Mouse (Mus musculus): ENCODE measurements around the gene 1700001O22Rik.

The 1700001O22Rik gene

DNA sequence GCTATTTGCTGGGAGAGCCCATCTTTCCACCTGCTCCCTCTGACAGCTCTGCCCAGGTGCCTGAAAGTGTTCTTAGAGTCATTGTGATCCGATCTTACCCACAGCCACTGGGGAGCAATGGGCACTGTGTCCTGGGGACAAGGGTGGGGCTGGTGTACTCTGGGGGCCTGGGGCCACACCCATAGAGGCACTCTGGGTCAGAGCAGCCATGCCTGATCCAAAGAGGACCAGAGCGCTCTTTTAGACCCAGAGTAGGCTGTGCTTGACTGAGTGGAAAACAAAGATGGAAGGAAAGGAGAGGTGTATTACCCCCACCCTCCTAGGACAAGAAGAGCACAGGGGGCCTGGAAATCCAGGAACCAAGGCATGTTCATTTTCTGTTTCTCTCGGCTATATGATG lies at the start of gene 1700001O22Rik:
Gene 1700001O22Rik, minus strand, starts transcription at position 58 of the 400 bp plus-strand sequence.
- no peak for DNase-seq (ENCODE audit: low spot score in 2 of 2)

DNA sequence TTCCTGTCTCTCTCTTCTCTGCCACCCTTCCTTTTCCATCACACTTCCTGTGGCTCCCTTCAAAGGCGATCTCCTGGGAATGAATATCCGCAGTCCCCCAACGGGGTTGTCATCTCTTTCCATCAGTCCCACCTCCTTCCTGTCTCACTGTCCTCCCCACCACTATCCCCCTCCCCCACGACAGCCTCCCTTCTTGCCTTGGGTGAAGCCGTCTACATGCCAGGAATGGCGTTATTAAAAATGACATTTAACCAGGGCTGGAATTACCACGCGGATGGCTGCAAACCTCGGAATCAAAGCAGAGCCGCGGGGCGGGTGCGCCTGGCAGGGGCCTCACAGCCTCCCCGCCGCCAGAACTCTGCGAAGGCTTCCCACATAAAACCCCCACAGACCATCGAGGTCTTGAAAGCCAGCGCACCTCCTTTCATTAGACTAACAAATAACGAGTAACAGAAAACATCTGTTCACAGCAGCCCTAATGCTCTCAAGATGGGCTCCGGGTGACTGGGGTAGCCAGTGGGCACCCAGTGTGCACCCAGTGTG lies 49.4 kb upstream of the 1700001O22Rik start:
- no peak for DNase-seq (ENCODE audit: low spot score in 2 of 2)

DNA sequence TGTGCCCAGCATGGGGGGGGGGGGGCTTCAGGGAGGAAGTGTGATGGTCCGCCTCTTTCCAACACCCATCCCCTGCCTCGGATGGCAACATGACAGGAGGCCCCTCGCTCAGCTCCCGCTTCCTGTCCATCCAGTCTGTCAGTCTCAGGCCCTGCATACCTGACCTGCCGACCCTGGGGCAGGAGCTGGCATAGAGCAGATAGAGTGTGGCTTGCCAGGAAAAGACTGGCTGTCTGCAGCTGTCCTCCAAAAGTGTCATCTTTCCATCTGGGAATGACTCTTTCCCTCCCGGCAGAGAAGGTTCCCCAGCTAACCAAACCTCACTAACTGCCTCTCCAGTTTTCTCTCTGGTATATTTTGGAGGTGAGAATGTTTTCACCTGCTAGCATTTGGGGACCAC lies 47.1 kb upstream of the 1700001O22Rik start:
- no peak for DNase-seq (ENCODE audit: low spot score in 2 of 2)

DNA sequence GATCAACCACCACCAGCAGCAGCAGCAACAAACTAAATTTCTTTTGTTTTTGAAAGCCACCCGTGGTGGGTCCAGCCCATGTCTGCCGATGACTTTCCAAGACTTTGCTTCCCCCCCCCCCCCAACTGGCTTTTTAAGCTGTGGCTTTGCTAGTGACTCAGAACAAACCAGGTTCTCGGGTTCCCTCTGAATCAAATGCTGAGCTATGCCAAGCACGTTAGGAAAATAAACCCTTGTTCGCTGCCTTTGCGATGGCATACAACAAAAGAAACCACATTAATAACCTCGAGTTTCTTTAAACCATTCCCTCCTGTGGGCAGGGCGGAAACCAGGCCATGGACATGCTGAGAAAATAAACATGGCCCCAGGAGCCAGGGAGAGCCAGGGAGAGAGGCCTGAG lies 44.7 kb upstream of the 1700001O22Rik start:
- DNase-seq (ENCODE audit: low spot score in 2 of 2): no peak

DNA sequence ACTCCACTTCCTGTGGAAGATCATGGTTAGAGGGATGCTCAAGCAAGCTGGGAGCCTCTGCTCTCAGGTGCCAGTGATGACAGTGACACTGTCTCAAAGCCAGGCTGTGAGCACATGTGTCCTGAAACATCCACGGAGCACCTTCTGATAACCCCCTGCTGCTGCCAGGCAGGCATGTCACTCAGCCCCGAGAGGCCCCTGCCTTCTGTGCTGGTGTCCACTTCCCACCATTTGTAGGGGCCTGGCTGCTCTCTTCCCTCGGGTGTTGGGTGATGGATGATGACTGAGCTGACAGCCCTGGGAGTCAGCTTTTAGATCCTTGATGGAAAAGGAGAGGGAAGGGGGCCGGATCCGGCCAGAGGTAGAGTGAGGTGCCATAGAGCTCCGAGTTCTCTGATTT lies 43.3 kb upstream of the 1700001O22Rik start:
- DNase-seq (ENCODE audit: low spot score in 2 of 2): no peak

DNA sequence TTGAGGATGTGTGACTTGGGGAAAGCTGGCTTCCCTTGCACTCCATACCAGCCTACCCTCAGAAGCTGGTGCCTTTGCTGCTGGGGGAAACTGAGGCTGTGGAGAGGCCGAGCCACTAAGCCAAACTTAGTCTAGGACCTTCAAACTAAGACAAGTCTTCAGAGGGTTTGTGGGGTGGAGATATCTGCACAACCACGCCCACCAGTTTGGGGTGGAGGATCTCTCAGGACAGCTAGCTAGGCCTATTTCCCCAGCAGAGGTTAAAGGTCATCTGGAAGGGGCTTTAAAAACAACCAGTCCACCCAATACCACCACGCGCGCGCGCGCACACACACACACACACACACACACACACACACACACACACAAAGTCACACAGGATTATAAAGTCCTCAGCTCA lies 42.8 kb upstream of the 1700001O22Rik start:
- no peak for DNase-seq (ENCODE audit: low spot score in 2 of 2)

DNA sequence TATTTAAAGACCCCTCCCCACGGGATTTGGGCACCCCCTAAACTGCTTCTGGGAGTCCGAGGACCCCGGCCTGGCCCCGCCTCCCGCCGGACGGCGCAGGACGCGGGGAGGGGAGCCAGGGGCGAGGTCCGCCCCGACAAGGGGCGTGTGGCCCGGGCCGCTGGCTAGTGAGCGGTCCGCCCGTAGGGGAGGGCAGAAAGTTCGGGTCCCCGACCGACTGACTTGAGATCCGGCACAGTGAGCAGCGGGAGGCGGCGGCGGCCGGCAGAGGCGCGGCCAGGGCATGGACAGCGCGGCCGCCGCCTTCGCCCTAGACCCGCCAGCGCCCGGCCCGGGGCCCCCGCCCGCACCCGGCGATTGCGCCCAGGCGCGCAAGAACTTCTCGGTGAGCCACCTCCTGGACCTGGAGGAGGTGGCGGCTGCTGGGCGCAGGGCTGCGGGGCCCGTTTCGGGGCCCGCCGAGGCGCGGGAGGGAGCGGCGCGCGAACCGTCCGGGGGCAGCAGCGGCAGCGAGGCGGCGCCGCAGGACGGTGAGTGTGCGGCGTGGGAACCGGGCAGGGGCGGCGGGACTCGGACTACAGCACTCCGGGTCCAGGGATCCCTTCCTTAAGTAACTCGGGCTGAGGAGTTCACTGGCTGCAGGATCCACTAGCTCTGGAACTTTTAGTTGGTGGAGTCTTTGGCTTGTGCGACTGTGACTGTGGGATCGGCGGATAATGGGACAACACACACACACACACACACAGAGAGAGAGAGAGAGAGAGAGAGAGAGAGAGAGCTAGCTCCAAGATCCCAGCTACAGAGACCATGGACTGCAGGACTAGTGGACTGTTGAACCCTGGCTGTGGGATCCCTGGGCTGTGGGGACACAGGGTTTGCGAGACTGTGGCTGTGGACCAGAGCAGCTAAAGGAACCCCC lies 42.0 kb upstream of the 1700001O22Rik start:
- no peak for DNase-seq (ENCODE audit: low spot score in 2 of 2)

DNA sequence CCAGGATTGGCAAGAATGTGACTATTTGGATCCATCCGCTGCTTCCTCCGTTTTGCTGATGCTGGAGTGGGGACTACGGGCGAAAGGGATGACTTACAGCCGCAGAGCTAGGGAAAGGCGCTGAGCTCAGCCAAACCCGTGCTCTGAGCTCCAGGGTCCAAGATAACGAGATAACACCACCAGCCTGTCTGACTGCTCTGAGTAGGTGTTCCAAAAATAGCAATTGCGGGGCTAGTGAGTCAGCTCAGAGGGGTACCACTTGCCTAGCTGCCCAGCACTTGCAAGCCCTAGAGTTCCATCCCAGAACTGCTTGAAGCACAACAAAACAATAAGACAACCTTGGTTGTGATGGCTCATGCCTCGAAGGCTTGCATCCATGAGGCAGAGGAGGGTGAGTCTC lies 39.2 kb upstream of the 1700001O22Rik start:
- DNase-seq (ENCODE audit: low spot score in 2 of 2): no peak

DNA sequence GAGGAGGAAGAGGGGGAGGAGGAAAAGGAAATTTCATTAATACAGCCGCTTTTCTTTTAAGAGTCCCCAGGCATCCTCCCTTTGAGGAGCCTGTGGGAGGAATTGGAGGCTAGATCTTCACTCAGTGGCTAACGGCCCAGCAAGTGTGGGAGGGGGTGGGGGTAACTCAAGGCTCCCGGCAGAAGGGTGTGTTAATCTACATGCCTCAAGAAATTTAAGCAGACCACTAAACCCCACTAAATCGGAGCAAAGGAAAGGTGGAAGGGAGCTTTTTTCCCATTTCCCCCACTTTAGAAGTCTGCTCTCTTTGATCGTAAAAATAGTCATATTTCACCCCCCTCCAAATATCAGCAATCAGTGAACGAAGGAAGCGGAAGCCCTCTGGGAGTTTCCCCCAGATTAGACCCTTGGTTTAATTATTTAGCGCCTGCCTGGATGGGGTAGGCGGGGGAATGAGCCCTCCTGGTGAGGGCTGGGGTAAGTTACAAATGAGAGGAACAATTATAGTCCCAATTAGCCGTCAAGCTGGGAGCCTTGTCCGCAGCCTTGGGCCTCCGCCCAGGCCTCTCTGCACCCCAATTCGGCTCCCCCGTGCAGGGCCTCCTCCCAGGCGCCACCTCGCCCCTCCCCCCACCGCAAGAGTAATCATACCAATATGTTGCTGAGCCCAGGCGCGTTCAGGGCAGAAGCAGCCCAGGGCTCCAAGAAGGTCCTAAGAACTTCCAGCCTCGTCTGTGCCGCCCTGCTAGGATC lies 33.0 kb upstream of the 1700001O22Rik start:
- DNase-seq (ENCODE audit: low spot score in 2 of 2): no peak

DNA sequence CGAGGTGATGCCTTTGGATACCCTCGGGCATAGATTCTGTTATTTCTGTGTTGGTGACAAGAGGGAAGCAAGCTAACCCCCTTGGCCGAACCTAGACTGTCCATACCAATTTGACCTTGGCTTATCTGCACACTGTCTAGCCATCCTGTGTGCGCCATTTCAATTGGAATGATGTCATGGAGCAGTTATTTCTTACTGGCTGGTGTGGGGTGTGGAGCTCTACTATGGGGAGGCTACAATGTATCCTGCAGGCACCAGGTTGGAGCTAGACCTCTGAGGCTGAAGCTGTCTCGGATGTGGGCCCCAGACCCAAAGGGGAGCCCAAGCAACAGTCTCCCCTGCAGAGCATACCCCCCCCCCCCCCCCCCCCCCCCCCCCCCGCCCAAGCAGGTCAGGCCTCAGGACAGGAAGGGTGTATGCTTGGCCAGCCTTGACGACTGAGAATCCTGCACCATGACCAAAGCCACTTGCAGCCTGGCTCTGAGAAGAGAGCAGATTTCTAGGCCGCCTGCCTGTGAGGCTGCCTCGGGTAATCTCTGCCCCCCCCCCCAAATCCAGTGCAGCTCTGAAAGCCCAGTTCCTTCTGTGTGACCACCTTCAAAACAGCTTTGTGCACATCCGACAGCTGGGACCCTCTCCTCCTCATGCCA lies 31.0 kb upstream of the 1700001O22Rik start, which contains the start of gene Prrx2:
Gene Prrx2, plus strand, starts transcription at position 600 of the 650 bp plus-strand sequence.
- no peak for DNase-seq (ENCODE audit: low spot score in 2 of 2)

DNA sequence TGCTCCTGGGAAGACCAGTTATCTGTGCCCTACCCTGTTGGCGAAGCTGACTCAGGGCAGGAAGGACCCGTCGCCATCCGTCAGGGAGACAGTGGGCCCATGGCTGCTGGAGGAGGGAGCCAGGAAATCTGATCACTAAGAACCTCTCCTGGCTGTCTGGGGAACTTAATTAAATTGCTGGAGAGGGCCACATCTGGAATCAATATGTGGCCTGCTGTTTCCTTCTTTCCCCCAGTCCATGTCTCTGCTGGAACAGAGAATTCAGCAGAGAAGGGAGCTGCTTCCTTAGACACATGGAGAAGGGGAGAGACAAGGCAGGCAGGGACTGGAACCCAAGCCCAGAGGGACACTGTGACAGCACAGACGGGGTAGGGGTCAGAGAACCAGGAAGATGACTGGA lies 30.2 kb upstream of the 1700001O22Rik start:
- DNase-seq (ENCODE audit: low spot score in 2 of 2): no peak

DNA sequence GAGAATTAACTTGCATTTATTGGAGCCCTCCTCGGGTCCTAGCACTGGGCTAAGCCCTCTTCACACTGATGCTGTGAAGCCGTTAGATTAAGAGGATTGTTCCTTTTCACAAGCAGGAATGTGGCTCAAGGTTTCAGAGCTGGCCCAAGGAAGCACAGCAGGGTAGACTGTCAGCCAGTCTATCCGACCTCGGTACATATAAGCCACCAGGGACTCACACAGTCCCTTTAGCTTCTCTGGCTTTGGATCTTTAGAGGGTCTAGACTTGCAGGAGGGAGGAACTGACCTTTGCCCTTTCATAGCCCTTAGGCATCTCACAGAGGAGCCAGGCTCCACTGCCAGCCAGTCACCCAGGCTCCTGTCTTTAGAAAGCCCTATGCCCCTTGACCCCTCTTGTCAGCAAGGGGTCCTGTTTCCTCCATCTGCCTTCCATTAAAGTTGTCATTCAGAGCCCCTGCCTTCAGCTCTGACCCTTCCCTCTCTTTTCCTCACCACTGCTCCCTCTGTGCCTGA lies 26.9 kb upstream of the 1700001O22Rik start, which contains the start of gene Asb6:
Gene Asb6, minus strand, starts transcription at position 51 of the 513 bp plus-strand sequence.
- no peak for DNase-seq (ENCODE audit: low spot score in 2 of 2)

DNA sequence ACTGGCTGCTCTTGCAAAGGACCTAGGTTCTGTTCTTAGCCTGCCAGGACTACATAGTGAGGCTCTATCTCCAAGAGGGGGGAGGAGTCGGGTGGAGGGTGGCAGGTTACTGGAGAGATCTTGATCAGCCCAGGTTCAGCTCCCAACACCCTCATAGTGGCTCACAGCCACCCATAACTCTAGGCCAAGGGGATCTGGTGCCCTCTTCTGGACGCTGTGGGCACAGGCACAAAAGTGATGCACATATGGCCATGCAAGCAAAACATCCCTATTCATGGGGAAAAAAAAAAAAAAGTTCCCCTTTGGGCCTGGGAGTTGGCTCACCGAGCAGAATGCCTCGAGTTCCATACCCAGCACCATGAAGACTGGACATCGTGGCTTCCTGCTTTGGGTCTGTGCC lies 25.9 kb upstream of the 1700001O22Rik start:
- DNase-seq (ENCODE audit: low spot score in 2 of 2): no peak

DNA sequence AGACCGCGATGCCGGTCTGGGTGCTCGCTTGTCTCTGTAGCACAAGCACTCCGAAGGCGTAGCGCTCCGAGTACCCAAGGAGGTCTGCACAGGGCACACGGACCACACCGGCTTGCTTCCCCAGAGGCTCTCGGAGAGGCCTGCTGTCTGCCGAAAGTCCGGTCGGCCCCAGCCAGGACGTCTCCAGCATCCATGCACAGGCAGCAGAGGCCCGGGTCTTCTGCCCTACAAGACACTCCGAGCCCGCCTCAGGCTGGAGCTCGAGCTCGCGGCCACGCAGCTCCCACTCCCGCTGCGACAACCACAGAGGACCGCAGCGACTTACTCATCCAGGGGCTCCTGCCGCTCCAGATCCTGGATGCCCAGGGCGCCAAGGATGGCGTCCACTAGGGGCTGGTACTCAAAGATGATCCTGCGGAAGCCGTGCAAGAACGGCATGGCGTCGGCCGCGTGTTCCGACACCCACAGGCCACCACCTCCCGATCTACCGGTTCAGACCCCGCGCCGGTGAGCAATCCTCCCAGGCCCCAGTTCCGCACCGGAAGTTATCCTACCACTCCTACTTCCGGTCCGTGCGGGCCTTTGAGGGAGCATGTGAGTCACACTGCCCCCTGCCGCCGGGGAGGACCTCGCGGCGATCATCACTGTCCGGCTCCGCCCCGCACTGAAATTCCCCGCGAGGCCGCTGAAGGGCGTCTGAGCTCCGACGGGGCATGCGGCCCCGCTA lies 24.5 kb upstream of the 1700001O22Rik start:
- DNase-seq (ENCODE audit: low spot score in 2 of 2): peak; percentile 94 to 95

DNA sequence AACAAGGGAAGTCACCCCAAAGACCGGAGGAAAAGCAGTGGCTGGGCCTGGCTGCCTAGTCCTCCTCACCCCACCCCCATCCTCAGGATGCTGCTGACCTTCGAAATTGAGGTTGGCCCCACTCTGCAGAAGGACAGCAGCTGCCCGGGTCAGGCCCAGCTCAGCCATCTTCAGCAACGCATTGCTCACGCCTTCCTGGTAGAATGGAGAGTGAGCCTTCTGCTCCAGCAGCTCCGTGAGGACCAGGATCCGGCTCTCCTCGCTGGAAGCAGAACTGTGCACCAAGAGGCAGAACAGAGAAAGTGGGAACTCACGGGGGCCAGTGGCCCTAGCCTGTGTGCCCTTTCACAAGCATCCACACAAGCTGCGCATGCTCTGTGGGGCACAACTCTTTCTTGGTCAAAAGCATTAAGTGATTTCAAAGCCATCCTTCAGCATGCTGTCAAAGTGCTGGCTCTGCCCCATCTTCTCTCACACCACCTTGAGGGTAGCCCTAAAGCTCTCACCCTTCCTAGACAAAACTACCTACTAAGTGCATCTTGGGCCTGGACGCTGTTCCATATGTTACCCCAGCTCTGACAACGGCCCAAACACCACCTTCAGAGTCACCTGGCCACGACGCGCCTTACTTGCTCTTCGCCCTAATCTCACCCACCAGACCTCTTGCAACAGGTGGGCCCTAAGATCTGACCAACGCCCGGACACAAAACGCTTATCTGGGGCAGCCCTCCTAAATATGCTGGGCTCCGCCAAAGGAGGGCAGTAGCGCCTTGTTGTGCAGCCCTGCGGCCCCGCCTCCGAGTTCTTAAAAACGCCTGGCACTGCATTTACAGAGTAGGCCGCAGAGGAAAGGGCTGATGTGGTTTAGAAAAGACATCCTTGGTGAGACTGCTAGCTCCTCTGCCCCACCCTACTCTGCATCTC lies 23.6 kb upstream of the 1700001O22Rik start:
- DNase-seq (ENCODE audit: low spot score in 2 of 2): peak; percentile 26 to 43

DNA sequence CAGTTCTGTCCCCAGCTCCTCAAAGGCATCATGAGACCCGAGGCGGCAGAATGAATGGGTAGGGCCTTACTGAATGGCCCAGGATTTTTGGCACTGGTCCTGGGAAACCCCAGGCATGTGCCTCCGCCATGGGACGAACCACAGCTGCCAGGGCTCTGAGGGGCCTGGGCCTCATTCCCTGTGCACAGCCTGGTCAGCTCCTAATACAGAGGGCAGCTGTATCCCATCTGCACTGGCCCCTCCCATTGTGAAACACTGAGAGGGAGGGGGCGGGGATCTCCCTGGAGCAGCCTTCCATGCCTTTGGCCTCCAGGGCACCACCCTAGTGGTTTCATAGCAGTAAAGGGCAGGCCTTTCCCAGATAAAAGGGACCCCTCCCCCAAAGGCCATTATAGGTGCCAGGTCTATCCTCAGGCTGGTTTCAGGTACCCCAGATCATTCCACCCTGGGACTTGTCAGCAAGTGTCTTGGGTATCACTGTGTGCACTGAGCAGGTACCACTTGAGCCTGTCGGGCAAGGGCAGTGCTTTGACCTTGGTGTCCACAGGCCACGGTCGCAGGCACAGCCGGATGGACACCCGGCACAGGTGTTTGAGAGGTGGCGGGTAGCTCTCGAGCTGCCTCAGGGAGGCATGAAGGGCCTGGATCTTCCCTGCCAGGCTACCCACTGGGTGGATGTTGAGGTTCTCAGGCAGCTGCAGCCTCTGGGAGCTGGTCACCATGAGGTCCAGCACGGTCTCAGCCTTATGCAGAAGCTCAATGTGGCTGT lies 20.1 kb upstream of the 1700001O22Rik start:
- DNase-seq (ENCODE audit: low spot score in 2 of 2): no peak

DNA sequence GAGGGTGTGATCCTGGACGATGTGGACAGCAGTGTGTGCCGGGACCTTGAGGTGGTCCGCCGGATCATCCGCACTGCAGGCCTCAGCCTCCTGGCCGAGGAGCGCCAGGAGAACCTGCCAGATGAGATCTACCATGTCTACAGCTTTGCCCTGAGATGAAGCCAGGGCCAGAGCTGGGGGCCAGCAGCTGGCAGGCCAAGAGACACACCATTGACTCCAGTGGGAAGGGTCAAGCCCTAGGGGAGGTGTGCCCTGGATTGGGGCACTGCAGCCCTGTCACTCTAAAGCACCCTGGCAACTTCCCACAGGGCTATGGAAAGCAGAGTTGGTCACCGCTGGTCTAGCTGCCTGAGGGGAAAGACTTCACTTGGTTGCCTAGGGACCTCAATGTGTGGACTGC lies 19.0 kb upstream of the 1700001O22Rik start:
- no peak for DNase-seq (ENCODE audit: low spot score in 2 of 2)

DNA sequence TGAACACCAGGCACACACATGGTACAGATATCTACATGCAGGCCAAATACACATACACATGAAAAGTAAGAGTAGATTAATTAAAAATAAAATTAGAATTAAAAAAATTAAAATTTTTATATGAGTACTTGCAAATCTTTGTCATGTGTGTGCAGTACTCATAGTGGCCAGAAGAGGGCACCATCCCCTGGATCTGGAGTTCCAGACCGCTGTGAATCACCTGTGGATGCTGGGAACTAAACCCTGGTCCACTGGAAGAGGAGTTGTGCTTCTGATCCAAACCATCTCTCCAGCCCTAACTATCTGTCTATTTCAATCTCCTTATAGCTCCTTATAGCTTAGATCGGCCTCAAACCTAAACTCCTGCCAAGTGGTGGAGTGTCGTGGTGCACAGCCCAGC lies 17.6 kb upstream of the 1700001O22Rik start:
- no peak for DNase-seq (ENCODE audit: low spot score in 2 of 2)

DNA sequence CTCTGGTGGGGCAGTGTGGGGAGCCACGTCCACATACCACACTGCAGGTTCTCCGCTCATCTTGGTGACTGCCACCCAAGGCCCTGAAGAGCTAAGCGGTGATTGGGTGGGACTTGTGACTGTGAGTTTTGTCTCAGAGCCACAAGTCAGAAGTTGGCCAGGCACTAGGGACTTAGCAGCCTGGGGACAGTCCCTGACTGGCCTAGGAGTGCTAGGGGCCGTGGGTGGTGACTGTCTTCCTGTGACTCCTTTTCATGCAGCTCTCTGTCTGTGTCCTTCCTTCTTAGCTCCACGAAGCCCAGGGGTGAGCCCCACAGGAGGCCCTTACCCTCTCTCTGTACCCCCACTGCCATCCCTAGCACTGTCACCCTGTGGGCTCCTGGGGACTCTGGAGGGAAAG lies 16.4 kb upstream of the 1700001O22Rik start:
- DNase-seq (ENCODE audit: low spot score in 2 of 2): no peak

Measured in frontal cortex, postnatal 25 days (tissue).